Mouse (Mus musculus) adrenal gland, adult 8-10 months (tissue): ENCODE results near the gene Pnma1. TPM values are rescaled to one million over a fixed set of nuclear protein-coding genes. Genes with fewer than 3 reads are reported as not detected.
A peak's percentile ranks its signal among the peaks of the same experiment; 100 is the strongest.

Experiments
- DNase-seq: peaks from one replicate; pipeline ENCODE4 v3.0.0; 2022
- total RNA-seq, 4 experiments: library from RNA; stranded (reverse); gene quantifications; 2 replicates each; pipeline ENCODE4 v1.2.4; 2022

Pnma1 gene
- total RNA-seq, 4 experiments from 2014 or later: 0.09 to 0.56 (median 0.35) TPM

DNA sequence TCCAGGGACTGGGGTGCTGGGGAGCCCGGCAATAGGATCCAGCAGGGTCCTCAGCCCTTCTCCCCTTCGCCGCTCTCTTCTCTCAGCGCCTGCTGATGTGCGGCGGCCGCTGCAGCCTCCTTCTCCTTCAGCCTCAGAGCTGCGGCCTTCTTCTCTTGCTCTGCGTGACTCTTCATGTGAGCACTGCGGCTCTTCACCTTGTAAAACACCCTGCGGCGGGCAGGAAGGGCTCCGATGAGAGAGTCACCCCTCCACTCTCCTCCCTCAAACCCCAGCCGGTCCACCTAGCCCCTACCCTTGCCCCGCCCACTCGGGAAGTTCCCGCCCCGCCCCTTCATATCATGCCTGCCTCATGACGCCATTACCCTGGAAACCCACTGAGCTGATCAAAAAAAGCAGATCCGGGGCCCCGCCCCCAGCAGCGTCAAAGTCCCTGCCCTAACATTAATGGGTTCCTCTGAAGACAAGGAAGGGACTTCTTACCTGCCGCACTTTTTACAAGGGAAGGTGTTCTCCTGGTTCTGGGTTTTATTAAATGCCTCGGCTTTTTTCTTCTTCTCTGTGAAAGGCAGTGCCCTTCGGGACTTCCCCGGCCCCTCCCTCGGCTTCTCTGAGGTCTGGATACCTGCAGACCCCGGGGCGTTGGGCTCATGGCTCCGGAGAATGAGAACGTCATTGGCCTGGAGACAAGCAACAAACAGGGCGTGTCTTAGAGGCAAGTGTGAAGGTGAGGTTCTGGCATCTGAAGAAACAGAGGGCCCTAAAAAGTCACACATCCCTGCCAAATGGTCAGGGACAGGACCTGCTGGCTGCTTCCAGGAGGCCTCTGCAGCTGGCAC is 4.3 kb upstream of the Pnma1 start:
- DNase-seq: no peak

- DNase-seq: no peak
Measured at GRCm38 (mm10) chr12:84151911-84152310, 3.6 kb upstream of the Pnma1 start.

DNA sequence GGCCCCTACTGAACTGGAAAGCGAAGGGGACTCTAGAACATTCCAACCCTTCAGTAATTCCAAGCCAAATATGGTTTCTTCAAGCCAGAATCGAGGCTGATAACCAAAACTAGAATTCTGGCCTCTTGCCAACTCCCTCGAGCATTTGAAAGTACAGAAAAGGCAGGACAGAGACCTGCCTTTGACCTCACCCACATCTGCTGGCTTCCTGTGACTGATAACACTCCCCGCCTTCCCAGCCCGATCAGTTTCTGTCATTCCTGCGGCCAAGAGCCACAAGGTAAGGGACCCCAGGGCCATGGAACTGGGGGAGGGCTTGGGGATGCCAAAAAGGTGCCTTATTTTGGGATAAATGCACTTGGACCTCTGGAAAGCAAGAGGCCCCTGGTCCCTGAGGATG is 2.7 kb upstream of the Pnma1 start:
- no peak for DNase-seq

DNA sequence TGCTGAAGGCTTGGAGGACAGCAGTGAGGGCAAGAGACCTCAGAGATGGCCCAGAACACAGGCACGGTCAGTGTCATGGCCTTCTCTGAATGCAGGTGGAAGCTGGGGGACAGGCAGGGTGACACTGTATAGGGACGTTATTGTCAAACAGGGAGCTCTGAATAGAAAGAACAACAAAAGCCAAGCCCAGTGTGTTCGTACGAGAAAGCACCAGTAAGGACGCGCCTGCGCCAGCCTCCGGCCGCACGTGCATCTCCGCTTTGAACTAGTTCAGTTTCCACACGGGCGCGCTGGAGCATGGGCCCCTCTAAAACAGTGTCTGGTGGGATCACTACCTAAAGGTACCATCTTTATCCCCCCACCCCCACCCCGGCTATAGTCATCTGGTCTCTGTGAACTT is 1.7 kb upstream of the Pnma1 start:
- no peak for DNase-seq

DNA sequence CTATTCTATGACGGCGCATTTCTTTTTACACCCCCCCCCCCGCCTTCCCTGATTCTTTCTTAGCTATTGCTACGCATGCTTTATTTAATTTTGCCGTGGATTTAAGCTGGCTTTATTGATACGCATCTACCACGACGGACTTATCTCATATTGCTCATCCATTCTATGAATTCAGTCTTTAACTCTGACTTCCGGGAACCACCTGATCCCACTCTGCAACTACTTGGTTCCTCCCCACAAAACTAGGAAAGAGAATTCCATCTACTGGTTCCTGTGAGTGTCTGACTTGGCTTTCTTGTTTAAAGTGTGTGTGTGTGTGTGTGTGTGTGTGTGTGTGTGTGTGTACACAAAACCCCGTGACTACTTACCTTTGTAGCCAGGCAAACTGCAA is 328 bp upstream of the Pnma1 start:
- DNase-seq: no peak

GRCm38 (mm10) chr12:84142281-84143050 is 5.8 kb downstream of the Pnma1 start:
- no peak for DNase-seq

DNA sequence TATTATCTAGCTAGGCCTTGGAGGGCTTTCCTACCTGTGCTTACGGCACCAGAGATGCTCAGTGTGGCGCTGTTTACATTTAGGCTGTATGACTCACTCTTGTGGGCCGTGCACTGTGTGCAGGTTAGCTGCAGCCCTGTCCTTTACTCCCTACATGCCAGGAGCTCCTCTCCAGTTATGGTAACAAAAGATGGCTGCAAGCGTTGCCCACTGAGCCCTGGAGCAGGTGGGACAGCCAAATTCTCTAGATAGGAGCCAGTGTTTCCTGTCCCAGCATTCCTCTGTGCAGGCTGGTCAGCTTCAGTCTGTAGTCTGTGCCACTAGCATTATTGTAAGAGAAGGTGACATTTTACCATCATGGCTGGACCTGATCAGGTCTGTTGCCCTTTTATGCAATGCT is 7.0 kb downstream of the Pnma1 start:
- no peak for DNase-seq

DNA sequence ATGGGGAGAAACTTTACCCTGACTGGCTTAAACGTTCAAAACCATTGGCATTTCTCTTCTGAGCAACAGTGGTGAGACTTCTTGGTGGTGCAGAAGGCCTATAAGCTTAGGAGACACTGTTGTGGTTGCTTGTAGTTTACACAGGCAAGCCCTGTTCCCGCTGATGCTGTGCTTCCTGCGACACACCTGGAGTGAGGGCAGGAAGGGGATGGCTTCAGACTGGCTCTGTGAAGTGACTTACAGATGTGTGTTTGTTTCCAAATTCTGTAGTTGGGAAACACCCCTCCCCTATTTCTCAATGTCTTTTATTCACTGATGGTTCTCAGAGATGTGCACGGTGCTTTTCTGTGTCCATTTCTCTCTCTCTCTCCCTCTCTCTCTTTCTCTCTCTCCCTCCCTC is 8.2 kb downstream of the Pnma1 start:
- no peak for DNase-seq

DNA sequence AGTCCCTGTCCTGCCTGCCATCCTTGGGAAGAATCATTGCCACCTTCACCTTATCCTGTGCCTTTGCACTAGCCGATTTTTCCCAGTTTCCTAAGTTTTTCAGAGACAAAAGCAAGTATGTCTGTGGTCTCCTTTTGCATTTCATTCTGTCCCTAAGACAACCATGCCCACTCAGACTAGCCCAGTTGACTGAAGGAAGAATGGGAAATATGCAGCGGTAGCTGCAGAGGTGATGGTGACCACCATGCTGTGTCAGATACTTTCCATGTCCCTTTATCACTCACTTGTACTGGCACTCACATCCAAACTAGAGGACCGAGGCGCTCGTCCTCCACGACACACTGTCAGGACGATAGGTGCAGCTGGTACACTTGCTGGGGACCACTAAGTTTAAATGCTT is 11.2 kb downstream of the Pnma1 start:
- no peak for DNase-seq

- DNase-seq: no peak
Measured at GRCm38 (mm10) chr12:84132265-84132664, 16.0 kb downstream of the Pnma1 start.

- no peak for DNase-seq
Measured at GRCm38 (mm10) chr12:84129931-84130330, 18.4 kb downstream of the Pnma1 start.

DNA sequence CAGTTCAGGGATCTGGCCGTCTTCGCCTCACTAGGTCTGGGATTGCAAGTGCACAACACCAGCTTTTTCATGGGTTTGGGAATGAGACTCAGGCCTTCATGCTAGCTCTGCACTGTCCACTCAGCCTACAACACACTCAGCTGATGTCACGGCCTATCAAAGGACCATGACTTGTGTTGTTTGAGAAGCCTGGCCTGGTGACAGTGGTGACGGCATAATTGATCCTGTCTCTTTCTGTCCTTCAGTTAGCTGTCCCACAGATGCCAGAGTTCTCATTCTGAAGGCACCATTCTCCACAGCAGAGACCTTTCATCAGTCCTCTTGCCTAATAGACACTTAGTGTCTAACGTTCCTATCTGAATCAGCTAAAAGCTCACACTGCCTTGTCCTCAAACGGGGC is 19.7 kb downstream of the Pnma1 start:
- no peak for DNase-seq

DNA sequence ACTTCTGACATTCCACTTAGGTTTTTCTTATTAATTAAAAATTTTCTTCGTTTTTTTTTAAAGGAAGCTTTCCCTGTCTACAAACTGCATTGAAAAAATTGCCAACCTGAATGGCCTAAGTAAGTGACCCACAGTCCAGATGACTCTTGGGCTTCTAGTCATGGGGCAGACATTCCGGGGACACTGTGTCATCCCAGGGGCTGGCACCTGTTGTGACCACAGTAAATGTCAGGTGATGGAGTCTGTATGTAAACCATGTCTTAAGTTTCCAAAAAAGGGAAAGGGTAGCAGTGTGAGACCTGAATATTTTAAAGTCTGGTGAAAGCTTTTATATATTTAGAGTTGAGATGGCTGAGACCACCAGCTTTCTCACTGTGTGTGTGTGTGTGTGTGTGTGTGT is 21.4 kb downstream of the Pnma1 start:
- no peak for DNase-seq

- no peak for DNase-seq
Measured at GRCm38 (mm10) chr12:84125892-84126291, 22.4 kb downstream of the Pnma1 start.

DNA sequence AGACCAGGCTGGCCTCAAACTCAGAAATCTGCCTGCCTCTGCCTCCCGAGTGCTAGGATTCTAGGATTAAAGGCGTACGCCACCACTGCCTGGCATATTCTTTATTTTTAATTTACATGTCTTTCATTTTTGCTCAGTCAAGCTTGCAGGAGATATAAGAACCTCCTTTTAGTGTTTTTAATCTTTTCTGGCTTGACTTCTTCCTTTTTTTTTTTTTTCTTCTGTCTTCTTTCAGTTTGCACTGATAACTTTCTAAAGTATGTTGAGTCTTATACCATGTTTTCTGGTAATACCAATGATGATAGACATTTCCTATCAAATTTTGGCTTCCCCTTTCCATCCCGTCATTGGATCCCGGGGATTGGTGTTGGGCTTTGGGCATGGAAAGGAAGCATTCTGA is 28.7 kb downstream of the Pnma1 start:
- no peak for DNase-seq

DNA sequence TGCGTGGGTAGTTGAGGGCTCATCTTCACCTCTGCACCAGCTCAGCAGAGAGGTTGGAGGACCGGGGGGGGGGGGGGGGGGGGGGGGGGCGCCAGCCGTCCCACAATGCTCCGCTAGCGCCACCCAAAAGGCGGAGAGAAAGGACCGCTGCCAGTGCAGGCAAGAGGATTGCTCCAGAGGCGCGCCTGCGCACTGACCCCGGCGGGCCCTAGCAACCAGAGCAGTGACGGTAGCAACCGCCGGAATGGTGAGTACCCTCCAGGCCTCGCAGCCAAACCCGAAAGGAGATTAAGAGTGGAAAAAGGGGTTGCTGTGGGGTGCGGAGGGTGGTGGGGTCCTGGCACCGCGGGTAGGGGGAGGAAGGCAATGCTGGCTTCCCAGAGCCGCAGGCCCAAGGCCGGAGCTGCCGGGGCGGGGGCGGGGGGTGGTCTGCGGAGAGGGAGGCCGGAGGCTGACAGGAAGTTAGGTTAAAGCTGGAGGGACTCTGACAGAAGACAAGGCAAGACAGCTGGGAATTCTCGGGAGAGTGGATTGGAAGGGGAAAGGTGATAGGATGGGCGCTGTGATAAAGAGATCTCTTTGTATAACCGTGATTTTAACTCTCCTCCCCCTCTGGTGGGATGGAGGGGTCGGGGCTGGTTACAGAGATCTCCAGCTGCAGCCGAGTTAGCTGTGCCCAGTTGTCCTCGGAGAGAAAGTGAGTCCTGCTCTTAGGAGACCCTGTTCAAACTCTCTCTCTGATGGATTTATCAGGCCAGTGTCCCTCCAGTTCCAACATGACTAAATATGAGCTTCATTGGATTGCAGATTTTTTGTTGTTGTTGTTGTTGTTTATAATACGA is 33.9 kb downstream of the Pnma1 start, which contains the start of gene Dnal1:
Dnal1 (plus strand) TSS at position 214 of the 842 bp plus-strand sequence.
- peak; percentile 85 for DNase-seq

GRCm38 (mm10) chr12:84113676-84114075 is 34.6 kb downstream of the Pnma1 start:
- DNase-seq: no peak

DNA sequence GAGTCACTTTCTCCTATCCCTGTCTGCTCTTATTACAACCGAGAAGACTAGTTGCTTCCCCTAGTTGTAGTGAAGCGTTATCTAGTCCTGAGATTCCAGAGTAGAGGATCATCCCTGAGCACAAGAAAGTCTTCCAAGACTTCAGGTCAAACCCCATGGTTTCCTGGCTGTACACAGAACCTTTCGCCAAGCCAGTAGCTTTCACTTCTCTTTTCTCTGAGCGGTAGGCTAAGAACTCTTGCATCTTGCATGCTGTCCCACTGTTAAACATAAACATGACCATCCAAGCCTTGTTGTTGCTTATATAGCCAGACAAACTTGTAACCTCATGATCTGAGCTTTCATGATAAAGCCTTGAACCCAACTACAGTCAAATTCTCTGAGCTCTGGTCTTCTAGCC is 37.5 kb downstream of the Pnma1 start:
- no peak for DNase-seq

DNA sequence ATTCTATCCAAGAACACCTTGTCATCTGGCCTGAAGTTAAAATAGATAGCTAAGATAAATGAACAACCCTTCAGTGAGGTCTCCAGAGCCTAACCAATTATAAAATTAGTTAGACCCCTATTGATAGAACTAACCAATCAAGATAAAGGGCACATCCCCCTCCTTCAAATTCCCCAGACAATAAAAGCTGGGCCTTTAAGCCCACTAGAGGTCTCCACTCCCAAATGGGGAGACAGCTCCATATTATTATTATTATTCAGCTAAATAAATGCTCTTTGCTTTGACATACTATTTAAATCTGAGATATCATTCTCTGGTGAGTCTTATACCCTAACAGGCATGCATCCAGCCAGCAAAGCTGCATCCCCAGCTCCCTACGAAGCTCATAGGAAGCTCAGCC is 38.4 kb downstream of the Pnma1 start:
- DNase-seq: no peak

- DNase-seq: no peak
Measured at GRCm38 (mm10) chr12:84107692-84108091, 40.6 kb downstream of the Pnma1 start.

DNA sequence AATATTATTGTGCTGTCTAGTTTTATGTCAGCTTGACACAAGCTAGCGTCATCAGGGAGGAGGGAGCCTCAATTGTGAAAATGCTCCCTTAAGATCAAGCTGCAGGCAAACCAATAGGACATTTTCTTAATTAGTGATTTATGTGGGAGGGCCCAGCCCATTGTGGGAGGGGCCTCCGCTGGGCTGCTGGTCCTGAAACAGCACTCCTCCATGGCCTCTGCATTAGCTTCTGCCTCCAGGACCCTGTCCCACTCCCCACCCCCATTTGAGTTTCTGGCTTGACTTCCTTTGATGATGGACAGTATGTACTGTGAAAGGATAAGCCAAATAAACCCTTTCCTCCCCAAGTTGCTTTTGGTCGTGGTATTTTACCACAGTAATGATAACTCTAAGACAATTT is 41.3 kb downstream of the Pnma1 start:
- DNase-seq: no peak

- no peak for DNase-seq
Measured at GRCm38 (mm10) chr12:84101493-84101845, 46.8 kb downstream of the Pnma1 start.
